Mouse (Mus musculus) liver, adult 2 months (tissue): Measurements from ENCODE around the gene Cep295nl.

ENCODE experiments used
- CTCF ChIP-seq: fragments of 200-500 bp; IDR thresholded peaks from 2 replicates; pipeline ENCODE4 v1.5.1; 2011; ENCODE audit warnings: low read depth, low read length, control low read depth
- POLR2A ChIP-seq: fragments of 200-500 bp; IDR thresholded peaks from 2 replicates; pipeline ENCODE4 v1.6.1; 2011; ENCODE audit warnings: low read length, control low read depth; ENCODE audit not compliant: insufficient read depth; ENCODE audit errors: extremely low read depth

GRCm38 (mm10) chr11:118337491-118338168, 4.7 kb downstream of the Cep295nl start:
- TF ChIP-seq POLR2A (no peak), CTCF (no peak)
